Comparison of ENCODE assay signal across 17 mouse cellular contexts in genomic region chr4:96330661-96331380, GRCm38 (mm10). TPM values are rescaled to one million over a fixed set of nuclear protein-coding genes. Genes with fewer than 3 reads are reported as not detected.
"Had no signal": no experiment of that assay in that cellular context is flagged by ENCODE, and none has a peak within 500 bp of the region (broad histone marks: within the 10 kb centered on the region; RNA-seq: fewer than 3 reads in every experiment).

No protein-coding gene starts in this region.

RNA-seq across cellular contexts. Expression of gene Cyp2j11, which starts 17.6 kb away (rescaled TPM):
- total RNA-seq: hindbrain, postnatal 0 days; layer of hippocampus, postnatal 36 days; left cerebral cortex, postnatal 25 days; monocyte, adult 5-6 weeks; neutrophil, adult 5-6 weeks had no signal
- polyA plus RNA-seq: hindbrain, postnatal 0 days; intestine, embryonic 14.5 days; limb, embryonic 11.5 days; limb, embryonic 15.5 days; liver, embryonic 13.5 days; liver, postnatal 0 days; lung, embryonic 15.5 days; macrophage; midbrain, embryonic 11.5 days; midbrain, embryonic 15.5 days; neural tube, embryonic 12.5 days; small intestine, adult 2 months; stomach, embryonic 16.5 days had no signal
